Mouse (Mus musculus): ENCODE data around the gene Smok3c. TPM values are rescaled to one million over a fixed set of nuclear protein-coding genes. Genes with fewer than 3 reads are reported as not detected.
"Not testable (repeated sequence)": the region's sequence is repeated elsewhere in the genome, so short reads cannot be mapped to it uniquely, and the experiment has no call there.

The Smok3c gene
- total and polyA plus RNA-seq, 3 experiments = not detected

GRCm38 (mm10) chr5:138104976-138105375 is 52.0 kb downstream of the Smok3c start:
- DNase-seq = no peak

- DNase-seq = no peak
Measured at GRCm38 (mm10) chr5:138107130-138107529, 54.1 kb downstream of the Smok3c start.

- not testable (repeated sequence) for DNase-seq
Measured at GRCm38 (mm10) chr5:138109847-138110396, 56.9 kb downstream of the Smok3c start.

Other genes with a start within 250 kb of the Smok3c start
- 1 to 10 TPM; 1.8 to 4.7 TPM for gene Pilra, start 216.9 kb upstream of the Smok3c start, total RNA-seq (2021)
- gene Pilra, start 216.9 kb upstream of the Smok3c start, polyA plus RNA-seq (2012; rRNA removed) = 2.0 and 2.5 TPM in 2 replicates
- 1 to 10 TPM; 1.5 TPM for gene Pilrb1, start 195.1 kb upstream of the Smok3c start, total RNA-seq (2021)
- gene Pilrb1, start 195.1 kb upstream of the Smok3c start, polyA plus RNA-seq (2012; rRNA removed) = 0.69 and 1.3 TPM in 2 replicates
- 1 to 10 TPM in 1 of 2 experiments, under 1 TPM in 1; 0.81 to 1.8 TPM for gene Pilrb2, start 181.4 kb upstream of the Smok3c start, total RNA-seq (2021)
- 1.1 and 3.8 TPM in 2 replicates for gene Pilrb2, start 181.4 kb upstream of the Smok3c start, polyA plus RNA-seq (2012; rRNA removed)
- under 1 TPM in 1 of 2 experiments, not detected in 1; 0.58 TPM for gene Cyp3a13, start 131.6 kb upstream of the Smok3c start, total RNA-seq (2021)
- not detected in 2 replicates for gene Cyp3a13, start 131.6 kb upstream of the Smok3c start, polyA plus RNA-seq (2012; rRNA removed)
- under 1 TPM; 0.06 to 0.38 TPM for gene Gjc3, start 90.1 kb upstream of the Smok3c start, total RNA-seq (2021)
- 0.03 and 0.19 TPM in 2 replicates for gene Gjc3, start 90.1 kb upstream of the Smok3c start, polyA plus RNA-seq (2012; rRNA removed)
- gene Azgp1, start 71.7 kb upstream of the Smok3c start, total RNA-seq (2021) = 1 to 10 TPM in 1 of 2 experiments, under 1 TPM in 1; 0.83 to 4.2 TPM
- gene Azgp1, start 71.7 kb upstream of the Smok3c start, polyA plus RNA-seq (2012; rRNA removed) = 0.18 and 0.72 TPM in 2 replicates
- gene Smok3a, start 31.9 kb upstream of the Smok3c start, total RNA-seq (2021) = not detected
- gene Smok3a, start 31.9 kb upstream of the Smok3c start, polyA plus RNA-seq (2012; rRNA removed) = not detected in 2 replicates
- gene Smok3b, start 31.8 kb upstream of the Smok3c start, total RNA-seq (2021) = not detected
- gene Smok3b, start 31.8 kb upstream of the Smok3c start, polyA plus RNA-seq (2012; rRNA removed) = not detected in 2 replicates
- gene Zkscan1, start 31.9 kb downstream of the Smok3c start, total RNA-seq (2021) = 10 to 100 TPM; 33.9 to 40.2 TPM
- 2.7 and 3.4 TPM in 2 replicates for gene Zkscan1, start 31.9 kb downstream of the Smok3c start, polyA plus RNA-seq (2012; rRNA removed)
- gene Zscan21, start 63.7 kb downstream of the Smok3c start, total RNA-seq (2021) = 10 to 100 TPM; 14.8 to 16.7 TPM
- gene Zscan21, start 63.7 kb downstream of the Smok3c start, polyA plus RNA-seq (2012; rRNA removed) = 4.0 and 5.3 TPM in 2 replicates
- gene Zfp113, start 102.5 kb downstream of the Smok3c start, total RNA-seq (2021) = 10 to 100 TPM; 11.0 to 11.5 TPM
- gene Zfp113, start 102.5 kb downstream of the Smok3c start, polyA plus RNA-seq (2012; rRNA removed) = 6.2 and 10.5 TPM in 2 replicates
- gene Cops6, start 107.9 kb downstream of the Smok3c start, total RNA-seq (2021) = 100 to 1,000 TPM; 132 to 160 TPM
- 44.6 and 49.2 TPM in 2 replicates for gene Cops6, start 107.9 kb downstream of the Smok3c start, polyA plus RNA-seq (2012; rRNA removed)
- 10 to 100 TPM; 19.4 to 20.1 TPM for gene Ap4m1, start 118.8 kb downstream of the Smok3c start, total RNA-seq (2021)
- 24.9 and 27.7 TPM in 2 replicates for gene Ap4m1, start 118.8 kb downstream of the Smok3c start, polyA plus RNA-seq (2012; rRNA removed)
- 10 to 100 TPM; 22.8 to 23.1 TPM for gene Mcm7, start 119.2 kb downstream of the Smok3c start, total RNA-seq (2021)
- gene Mcm7, start 119.2 kb downstream of the Smok3c start, polyA plus RNA-seq (2012; rRNA removed) = 17.9 and 21.6 TPM in 2 replicates
- gene Taf6, start 134.3 kb downstream of the Smok3c start, total RNA-seq (2021) = 10 to 100 TPM; 41.7 to 44.7 TPM
- gene Taf6, start 134.3 kb downstream of the Smok3c start, polyA plus RNA-seq (2012; rRNA removed) = 63.3 and 72.2 TPM in 2 replicates
- 10 to 100 TPM; 18.1 to 28.7 TPM for gene Cnpy4, start 134.3 kb downstream of the Smok3c start, total RNA-seq (2021)
- gene Cnpy4, start 134.3 kb downstream of the Smok3c start, polyA plus RNA-seq (2012; rRNA removed) = 0.68 and 1.1 TPM in 2 replicates
- gene Mblac1, start 141.1 kb downstream of the Smok3c start, total RNA-seq (2021) = 10 to 100 TPM in 1 of 2 experiments, 1 to 10 TPM in 1; 5.0 to 11.9 TPM
- 9.6 and 11.1 TPM in 2 replicates for gene Mblac1, start 141.1 kb downstream of the Smok3c start, polyA plus RNA-seq (2012; rRNA removed)
- under 1 TPM; 0.29 to 0.66 TPM for gene Nxpe5, start 172.7 kb downstream of the Smok3c start, total RNA-seq (2021)
- 0.17 and 0.20 TPM in 2 replicates for gene Nxpe5, start 172.7 kb downstream of the Smok3c start, polyA plus RNA-seq (2012; rRNA removed)
- gene Lamtor4, start 202.3 kb downstream of the Smok3c start, total RNA-seq (2021) = 10 to 100 TPM; 72.3 to 99.9 TPM
- 184 and 189 TPM in 2 replicates for gene Lamtor4, start 202.3 kb downstream of the Smok3c start, polyA plus RNA-seq (2012; rRNA removed)
- 10 to 100 TPM; 24.3 to 28.4 TPM for gene BC037034, start 210.8 kb downstream of the Smok3c start, total RNA-seq (2021)
- gene BC037034, start 210.8 kb downstream of the Smok3c start, polyA plus RNA-seq (2012; rRNA removed) = 93.4 and 115 TPM in 2 replicates
- under 1 TPM; 0.12 to 0.28 TPM for gene Gal3st4, start 219.6 kb downstream of the Smok3c start, total RNA-seq (2021)
- 0.07 TPM in 2 replicates for gene Gal3st4, start 219.6 kb downstream of the Smok3c start, polyA plus RNA-seq (2012; rRNA removed)
- gene Gm43720, start 226.8 kb downstream of the Smok3c start, total RNA-seq (2021) = not detected
- gene Gm43720, start 226.8 kb downstream of the Smok3c start, polyA plus RNA-seq (2012; rRNA removed) = not detected in 2 replicates
- under 1 TPM; 0.35 to 0.63 TPM for gene Gpc2, start 226.8 kb downstream of the Smok3c start, total RNA-seq (2021)
- 2.3 and 3.1 TPM in 2 replicates for gene Gpc2, start 226.8 kb downstream of the Smok3c start, polyA plus RNA-seq (2012; rRNA removed)
- under 1 TPM in 1 of 2 experiments, not detected in 1; 0.06 TPM for gene Stag3, start 227.0 kb downstream of the Smok3c start, total RNA-seq (2021)
- gene Stag3, start 227.0 kb downstream of the Smok3c start, polyA plus RNA-seq (2012; rRNA removed) = 0.68 TPM in 1 of 2 replicates, not detected in the other

All from adrenal gland, adult 2 months (tissue).